Mouse (Mus musculus): Measurements from ENCODE around the gene Bub1.
A peak's percentile ranks its signal among the peaks of the same experiment; 100 is the strongest.

The Bub1 gene

DNA sequence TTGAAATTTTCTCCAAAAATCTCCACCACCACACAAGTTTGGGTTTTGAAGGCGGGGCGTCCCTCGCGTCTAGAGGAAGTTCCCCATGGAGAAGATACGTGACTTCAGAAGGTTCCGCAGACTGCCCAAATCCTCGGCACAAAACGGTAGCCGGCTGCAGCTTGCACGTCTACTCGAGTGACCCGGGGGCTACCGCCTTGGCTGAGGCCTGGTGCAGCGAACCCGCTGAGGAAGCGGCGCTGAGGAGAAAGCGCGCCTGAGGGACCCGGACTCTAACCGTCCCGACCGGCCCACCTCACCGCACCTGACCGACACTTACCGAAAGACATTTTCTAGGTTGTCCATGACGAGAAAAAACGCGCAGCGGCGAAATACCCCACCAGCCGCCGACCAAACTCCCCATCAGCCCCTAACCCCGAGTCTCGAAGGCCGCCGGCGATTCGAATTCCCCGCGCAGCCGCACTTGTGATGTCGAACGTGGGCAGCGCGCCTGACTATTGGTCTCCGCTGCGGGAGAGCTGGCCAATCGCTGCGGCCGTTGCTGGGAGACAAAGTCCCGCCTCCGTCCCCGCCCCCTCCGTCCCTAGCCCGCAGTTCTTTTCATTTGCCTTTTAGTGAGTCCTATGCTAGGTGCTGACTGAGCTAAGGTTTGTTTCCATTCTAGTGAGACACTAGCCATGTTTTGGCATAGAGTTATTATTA, at the start of gene Bub1:
Gene Bub1, minus strand, starts transcription at position 465 of the 702 bp plus-strand sequence.
- DNase-seq (ENCODE audit: extremely low read depth, low read depth, low spot score) = no peak

DNA sequence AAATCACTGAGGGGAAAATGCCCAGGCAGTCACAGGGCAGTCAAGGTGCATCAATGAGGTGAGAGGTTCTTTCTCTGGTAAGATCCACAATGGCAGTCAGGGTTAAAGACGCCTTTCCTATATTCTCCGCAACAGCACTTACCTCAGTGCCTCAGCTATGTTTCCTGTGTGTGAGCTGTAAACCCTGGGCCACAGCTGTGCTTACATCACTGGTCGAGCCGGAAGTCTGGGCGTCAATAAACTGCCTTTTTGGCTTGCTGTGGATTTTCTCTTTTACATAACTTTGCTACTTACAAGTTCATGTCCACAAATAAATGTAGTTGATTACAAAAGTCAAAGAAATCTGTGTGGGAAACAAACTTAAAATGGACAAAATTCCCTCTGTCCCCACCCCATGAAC, 49.4 kb upstream of the Bub1 start:
- no peak for DNase-seq (ENCODE audit: extremely low read depth, low read depth, low spot score)

DNA sequence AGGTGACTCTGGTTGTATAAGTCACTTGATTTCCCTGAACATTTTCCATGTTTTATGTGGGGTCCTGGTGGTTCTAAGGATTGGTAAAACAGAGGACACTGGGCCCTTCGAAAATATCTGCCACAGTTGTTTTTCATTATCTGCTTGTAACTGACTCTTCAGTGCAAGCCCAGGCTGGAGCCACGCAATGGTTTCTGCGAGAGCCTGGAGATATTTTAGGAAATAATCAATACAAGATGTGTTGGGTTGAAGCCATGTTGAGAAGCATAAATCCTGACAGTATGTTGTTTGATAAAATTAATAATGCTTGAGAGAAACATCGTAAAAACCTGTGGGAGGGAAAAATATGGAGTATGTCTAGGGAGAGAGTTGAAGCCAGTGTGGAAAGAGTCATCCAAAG, 32.7 kb upstream of the Bub1 start:
- DNase-seq (ENCODE audit: extremely low read depth, low read depth, low spot score) = no peak

DNA sequence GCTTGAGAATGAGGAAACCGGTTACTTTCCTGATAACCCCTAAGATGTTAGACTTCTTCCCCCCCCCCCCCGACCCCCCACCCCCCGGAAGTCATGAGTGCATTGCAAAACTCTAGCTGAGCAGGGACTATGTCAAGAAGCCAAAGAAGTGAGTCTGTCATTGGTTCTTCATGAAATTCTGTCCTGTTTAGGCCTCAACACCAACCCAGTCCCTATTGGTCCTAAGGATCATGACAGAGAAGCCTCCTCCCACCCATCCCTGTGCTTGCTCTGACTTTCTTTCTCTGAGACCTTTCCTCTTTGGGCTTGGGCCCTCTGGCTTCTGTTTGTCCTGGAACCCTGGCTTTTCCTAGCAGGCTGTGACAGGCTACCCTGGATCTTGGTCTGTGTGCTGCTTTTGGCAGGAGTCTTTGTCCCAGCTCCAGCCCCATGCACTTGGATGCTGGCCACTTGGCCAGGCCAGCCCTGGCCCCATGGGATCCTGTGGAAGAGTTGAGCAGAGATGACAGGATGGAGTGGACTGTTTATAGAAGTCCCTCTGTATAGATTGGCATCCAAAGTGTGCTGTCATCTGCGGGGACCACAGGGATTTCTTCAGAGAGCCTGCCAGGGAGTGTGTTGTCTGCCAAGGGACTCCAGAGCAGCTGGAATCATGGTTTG, 22.8 kb upstream of the Bub1 start:
- no peak for DNase-seq (ENCODE audit: extremely low read depth, low read depth, low spot score)

DNA sequence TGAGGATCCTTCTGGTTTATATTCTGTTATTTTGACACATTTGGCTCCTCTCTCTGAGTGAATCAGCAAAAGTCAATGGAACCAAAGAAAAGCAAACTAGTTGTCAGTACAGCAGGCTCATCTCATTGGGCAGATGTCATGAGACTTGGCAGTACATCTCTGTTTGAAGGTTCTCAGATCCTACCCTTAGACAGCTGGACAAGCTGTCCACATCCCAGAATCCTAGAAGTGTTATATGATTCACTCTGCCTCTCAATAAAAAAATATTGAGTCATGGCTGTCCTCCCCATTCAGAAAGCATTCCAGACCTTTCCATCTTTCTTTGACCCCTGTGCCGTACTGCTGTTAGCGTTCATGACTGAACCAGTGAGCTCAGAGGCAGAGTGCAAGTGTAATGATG, 18.7 kb upstream of the Bub1 start:
- no peak for DNase-seq (ENCODE audit: extremely low read depth, low read depth, low spot score)

DNA sequence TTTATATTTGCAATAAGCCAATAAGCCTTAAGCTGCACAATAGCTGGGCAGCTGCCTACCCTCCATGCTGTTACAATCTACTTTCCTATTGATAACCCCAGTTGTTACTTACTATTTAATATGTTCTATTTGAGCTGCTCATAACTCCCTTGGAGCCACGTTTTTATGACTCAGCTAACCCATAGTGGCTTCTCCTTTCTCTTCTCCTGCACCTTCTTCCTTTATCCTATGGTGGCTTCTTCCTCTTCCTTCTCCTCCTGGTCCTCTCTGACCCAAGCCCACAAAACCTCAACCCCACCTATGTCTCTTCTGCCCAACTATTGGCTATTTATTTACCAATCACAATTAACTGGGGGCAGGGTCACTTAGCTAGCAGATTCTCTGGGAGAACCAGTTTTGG, 14.9 kb upstream of the Bub1 start:
- no peak for DNase-seq (ENCODE audit: extremely low read depth, low read depth, low spot score)

DNA sequence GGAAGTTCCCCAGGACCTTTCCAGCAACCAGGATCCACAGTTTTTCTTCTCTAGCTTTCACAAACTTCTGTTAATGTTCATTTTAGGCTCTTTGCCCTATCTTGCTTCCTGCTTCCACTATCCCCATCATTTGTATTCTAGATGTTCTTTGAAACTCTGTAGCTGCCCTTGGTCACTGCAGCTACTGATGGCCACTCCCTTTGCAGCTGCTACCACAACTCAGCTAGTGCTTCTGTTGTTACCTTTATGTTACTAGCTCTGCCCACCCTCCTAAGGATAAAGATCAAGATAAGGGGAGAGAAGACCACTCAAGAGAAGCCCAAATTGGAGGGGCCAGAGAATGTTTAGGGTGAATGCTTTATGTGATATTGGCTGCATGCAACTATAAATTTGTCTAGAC, 14.3 kb upstream of the Bub1 start:
- DNase-seq (ENCODE audit: extremely low read depth, low read depth, low spot score) = no peak

DNA sequence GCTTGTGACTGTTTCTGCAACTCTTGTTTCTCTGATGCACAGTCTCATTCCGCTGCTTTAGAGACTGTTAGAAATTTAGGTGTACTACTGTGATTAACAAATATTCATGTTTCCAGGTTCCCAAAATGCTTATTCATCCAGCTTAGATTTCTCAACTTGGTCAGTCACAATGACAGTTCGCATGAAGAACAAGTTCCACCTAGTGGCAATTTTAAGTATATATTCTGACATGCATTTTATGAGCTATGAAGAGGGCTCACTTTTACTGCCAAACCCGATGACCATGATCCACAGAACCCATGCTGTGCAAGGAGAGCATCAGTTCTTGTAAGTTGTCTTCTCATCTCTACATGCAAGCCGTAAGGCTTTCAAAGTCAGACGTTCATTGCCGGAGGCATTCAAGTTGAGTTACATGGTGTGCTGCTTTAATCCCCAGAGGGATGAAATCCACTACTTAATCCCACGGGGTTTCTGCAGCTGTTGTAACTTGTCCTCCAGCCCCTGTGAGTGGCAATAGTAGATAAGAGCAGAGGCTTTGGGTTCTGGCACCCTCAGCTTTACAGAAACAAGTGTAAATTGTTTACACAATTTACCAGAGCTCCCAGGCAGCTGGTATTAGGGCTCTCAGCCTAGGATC, 13.8 kb upstream of the Bub1 start:
- DNase-seq (ENCODE audit: extremely low read depth, low read depth, low spot score) = peak; percentile 93

DNA sequence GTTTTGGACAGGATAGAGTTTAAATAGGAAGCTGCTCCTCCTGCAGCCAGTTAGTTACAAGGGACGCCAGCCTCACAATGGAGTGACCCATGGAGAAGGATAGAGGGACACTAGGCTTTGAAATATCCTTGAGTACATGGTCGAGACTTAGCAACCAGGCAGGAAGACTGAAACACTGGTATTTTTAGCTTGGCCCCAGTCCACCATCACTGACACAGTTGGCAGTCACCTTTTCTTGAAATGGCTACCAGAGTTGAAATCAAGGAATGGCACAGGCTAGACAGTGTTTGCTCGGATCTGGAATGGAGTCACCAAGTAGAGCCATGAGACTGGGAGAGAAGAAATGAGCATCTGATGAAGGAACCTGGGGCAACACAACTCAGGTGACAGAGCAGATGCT, 10.8 kb upstream of the Bub1 start:
- no peak for DNase-seq (ENCODE audit: extremely low read depth, low read depth, low spot score)

DNA sequence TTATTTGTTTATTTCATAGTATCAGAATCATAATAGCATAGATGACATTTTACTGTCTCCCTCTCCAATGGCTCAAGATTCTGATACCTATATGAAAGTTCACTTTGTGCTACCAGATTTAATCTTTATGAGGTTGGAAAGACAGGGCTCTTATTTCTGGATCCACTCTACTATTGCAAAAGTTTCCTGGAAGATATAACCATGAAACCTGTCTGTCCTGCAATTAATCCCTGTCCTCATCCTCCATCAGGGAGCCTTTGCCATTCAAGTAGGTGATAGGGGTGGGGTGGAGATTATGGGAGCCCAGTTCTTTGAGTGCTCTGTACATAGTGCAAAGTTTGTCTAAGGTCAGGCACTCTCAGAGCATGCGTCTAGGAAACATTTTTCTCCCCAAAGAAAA, 9.7 kb upstream of the Bub1 start:
- peak; percentile 95 for DNase-seq (ENCODE audit: extremely low read depth, low read depth, low spot score)

DNA sequence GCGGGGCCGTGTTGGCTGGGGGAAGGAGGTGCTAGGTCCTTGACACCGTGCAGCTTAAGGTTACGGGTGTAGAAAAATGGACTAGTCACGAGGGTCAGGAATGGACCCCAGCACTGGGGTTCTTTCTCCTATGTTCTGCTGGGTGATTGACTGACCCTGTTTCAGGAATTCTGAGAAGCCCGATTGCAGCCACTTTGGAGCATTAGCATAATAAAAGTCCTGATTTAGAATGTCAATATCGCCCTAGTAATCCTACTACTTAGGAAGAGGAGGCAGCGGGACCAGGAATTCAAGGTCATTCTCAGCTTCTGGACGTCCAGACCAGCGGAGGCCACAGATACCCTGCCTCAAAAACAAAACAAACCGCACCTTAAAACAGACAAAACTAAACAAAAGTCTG, 7.8 kb upstream of the Bub1 start:
- no peak for DNase-seq (ENCODE audit: extremely low read depth, low read depth, low spot score)

DNA sequence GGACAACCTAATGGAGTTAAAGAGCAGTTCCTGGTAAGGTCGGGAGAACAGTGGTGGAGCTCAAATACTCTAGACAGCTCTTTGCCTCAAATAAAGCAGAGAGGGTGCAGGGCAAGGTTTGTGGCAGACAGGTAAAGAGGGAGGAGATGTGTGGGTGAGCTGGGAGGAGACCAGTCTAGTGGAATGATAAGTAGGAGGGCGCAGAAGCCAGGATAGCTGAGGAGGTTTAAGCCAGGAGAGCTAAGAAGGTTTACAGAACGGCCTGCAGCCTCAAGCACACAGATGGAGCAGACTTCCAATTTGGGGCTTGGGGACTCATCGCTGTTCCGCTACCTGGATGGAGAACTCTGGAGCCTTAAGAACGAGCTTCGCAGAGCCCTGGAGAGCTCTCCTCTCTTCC, 6.9 kb upstream of the Bub1 start, which contains the start of gene Acoxl:
Gene Acoxl, plus strand, starts transcription at position 301 of the 400 bp plus-strand sequence.
- no peak for DNase-seq (ENCODE audit: extremely low read depth, low read depth, low spot score)

DNA sequence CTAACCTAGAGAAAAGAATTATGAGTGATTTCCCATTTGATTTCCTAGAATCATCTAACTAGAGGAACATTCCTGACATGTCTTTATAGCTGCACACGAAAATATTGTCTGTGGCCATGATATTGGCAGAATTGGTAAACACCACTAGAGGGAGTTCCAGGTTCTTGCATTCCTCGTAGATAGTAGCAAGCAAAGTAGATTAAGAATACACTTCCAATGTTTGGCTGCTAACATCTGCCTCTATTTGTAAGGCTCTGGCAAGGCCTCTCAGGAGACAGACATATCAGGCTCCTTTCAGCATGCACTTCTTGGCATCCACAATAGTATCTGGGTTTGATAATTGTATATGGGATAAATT, 1.1 kb upstream of the Bub1 start:
- DNase-seq (ENCODE audit: extremely low read depth, low read depth, low spot score) = no peak

DNA sequence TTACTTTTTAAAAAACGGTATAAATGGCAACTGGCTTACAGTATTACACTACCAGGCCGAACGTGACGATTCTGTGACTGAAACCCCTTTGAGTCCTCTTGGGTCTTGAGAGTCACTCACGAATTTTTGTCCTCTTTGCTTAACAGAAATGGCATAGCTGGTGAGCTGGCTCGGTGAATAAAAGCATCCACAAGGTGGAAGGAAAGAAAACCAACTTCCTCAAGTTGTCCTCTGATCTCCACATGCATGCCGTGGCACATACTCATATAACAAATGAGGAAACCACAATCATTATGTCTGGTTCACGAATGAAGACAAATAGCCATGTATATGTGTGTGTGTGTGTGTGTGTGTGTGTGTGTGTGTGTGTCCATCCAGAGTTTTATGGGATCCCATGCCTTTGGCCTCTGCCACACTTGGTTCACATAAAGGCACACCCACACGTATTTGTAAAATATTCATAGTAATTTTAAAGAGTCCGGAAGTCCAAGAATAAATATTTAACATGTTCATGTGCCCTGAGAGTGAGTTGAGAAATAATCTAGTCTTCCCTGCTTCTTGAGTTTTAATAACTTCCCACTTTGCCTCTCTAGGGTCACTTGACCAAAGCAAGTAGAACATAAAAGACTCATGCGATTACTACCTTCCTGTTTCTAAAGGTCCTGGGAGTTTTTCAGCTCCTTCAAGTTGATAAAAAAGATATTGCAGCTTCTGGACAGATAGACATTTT, 603 bp upstream of the Bub1 start:
- DNase-seq (ENCODE audit: extremely low read depth, low read depth, low spot score) = no peak

DNA sequence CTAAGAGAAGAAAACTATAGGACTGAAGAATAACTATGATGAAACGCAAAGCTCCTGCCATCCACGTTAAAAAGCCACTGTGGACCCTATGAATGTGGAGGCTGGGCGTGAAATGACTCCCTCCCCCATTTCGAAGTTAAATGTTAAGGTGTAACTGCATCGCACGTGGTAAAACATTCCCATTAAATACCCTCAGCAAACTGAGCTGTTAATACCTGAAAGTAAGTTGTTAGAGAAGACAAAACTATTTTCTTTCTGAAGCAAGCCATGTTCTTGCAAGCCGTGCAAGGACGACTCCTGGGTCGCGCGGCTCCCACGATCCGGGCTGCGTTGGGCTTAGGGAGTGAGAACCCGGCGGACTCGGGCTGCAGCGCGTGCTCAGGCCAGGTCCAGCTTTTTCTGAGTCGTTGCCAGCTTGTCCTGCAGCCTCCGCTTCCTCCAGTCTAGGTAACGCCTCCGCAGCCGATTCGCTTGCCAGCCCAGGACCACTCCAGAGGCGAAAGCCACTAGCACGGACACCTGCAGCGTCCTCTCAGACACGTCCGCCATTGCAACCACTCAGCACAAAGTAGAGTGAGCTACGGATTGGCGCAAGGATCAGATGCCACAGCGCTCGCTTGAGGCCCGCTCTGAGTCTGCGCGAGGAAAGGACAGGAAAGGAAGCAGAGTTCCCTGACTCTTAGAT, 39.6 kb downstream of the Bub1 start, which contains the start of gene Mtln:
Gene Mtln, minus strand, starts transcription at position 570 of the 685 bp plus-strand sequence.
- DNase-seq (ENCODE audit: extremely low read depth, low read depth, low spot score) = peak; percentile 42

DNA sequence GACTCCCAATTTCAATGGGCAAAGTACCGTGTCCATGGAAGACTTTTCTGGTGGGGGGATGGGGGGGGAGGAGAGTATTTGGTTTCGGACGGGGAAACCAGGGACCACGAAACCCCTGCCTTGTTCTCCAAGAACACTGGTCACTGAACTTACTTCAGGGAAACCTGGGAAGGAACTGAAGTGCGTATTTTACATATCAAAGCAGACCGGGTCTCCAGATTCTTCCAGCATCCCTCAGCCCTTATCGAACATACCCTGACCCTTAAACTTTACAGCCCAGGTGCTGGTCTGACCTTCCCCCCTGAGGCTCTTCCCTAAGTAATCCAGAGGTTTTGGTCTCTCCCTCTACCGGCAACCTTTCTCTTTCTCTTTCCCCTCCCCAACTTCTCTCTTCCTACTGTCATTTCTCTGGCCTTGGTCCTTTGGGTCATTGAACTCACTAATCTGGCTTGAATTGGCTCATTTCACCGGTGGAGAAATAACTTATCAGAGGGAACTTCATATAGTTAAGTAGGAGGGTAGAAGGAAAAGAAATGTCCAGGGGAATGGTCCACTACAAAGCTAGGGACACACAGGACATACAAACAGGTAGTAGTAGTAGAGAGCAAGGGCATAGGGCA, 41.9 kb downstream of the Bub1 start:
- no peak for DNase-seq (ENCODE audit: extremely low read depth, low read depth, low spot score)

DNA sequence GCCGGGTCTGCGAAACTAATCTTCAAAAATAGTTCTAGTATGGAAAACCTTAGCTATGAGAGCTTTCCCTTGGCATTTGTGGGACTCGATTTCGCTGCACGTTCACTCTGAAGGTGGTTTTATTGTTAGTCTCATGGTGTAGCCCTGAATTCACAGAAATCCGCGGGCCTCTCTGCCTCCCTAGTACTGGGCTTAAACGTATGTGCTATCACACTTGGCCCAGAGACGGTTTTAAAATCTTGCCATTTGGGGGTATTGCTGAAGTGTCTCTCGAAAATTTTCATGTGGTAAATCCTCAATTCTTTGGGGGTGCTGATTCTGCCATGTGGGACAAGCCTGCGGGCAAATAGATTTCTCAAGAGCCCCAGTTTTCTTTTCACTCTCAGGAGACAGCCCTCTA, 42.5 kb downstream of the Bub1 start:
- DNase-seq (ENCODE audit: extremely low read depth, low read depth, low spot score) = no peak

DNA sequence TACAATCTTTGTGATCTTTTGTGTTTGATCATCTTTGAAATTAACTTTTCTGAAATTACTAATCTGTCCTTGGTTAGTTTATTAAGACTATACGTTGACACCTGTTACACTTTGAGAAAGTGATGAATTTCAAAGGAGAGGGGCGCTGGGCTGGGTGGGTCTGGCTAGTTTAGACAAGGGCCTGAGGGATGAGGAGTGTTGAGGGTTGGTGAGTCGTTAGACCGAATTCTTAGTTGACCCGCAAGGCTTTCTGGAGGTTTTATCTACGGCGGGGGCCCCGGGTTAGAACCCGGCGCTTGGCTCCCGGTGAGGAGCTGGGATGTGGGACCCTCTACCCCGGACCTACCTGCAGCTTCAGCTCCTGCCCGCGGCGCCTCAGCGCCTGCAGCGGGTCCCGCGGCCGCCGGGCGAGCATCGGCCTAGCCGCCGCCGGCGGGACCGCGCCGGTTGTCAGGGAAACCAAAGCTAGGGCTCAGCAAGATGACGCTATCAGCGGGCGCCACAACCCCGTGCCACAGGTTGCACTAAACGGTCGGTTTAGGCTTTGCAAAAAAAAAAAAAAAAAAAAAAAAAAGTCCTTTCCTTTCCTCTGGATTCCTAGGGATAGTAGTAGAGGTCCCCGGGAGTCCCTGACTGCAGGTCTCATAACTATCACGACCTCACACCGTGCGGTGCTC, 43.1 kb downstream of the Bub1 start, which contains the start of gene Nphp1:
Gene Nphp1, minus strand, starts transcription at position 458 of the 677 bp plus-strand sequence.
- no peak for DNase-seq (ENCODE audit: extremely low read depth, low read depth, low spot score)

DNA sequence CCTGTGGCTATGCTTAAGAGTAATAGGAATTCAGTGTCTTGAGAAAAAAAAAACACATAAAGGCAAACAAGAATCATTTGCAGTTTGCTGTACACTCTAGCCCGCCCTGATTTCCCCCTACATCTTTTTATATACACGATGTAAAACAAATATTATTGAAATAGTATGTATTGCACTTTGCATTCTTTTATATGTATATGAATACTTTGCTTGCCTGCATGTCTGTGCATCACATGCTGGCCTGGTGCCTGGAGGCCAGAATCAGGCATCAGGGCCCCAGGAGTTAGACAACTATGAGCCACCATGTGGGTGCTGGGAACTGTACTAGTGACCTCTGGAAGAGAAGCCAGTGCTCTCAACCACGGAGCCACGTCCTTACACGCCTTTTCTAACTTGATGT, 44.4 kb downstream of the Bub1 start:
- DNase-seq (ENCODE audit: extremely low read depth, low read depth, low spot score) = no peak

DNA sequence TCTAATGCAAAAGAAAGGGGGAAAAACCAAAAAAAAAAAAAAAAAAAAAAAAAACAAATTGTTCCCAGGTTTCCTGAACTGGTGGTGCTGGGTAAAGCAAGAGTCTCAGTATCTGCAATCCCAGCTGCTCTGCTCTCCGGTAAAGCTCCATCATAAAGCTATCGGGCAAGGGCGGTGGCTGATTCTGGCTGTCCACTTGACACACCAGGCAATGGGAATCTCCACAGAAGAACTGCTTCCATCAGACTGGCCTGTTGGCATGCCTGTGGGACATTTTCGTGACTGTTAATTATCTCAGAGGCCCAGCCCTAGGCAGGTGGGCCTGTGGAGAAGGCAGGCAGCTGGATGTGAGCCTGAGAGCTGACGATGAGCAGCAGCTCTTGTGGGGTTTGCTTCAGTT, 53.2 kb downstream of the Bub1 start:
- no peak for DNase-seq (ENCODE audit: extremely low read depth, low read depth, low spot score)

Measured in fat pad, adult 2 months (tissue).